Mouse (Mus musculus) cortical plate, adult 2 months (tissue): ENCODE measurements around the gene Vgf.

Experiments
- CTCF ChIP-seq: fragments of 200-500 bp; IDR thresholded peaks from 2 replicates; pipeline ENCODE4 v1.5.1; 2011; ENCODE audit warnings: mild to moderate bottlenecking, control low read depth, low read length; ENCODE audit not compliant: insufficient read depth; ENCODE audit errors: extremely low read depth
- POLR2A ChIP-seq: fragments of 200-500 bp; IDR thresholded peaks from 2 replicates; pipeline ENCODE4 v1.6.1; 2011; ENCODE audit warnings: mild to moderate bottlenecking, low read length, control low read depth; ENCODE audit not compliant: insufficient read depth; ENCODE audit errors: extremely low read depth

DNA sequence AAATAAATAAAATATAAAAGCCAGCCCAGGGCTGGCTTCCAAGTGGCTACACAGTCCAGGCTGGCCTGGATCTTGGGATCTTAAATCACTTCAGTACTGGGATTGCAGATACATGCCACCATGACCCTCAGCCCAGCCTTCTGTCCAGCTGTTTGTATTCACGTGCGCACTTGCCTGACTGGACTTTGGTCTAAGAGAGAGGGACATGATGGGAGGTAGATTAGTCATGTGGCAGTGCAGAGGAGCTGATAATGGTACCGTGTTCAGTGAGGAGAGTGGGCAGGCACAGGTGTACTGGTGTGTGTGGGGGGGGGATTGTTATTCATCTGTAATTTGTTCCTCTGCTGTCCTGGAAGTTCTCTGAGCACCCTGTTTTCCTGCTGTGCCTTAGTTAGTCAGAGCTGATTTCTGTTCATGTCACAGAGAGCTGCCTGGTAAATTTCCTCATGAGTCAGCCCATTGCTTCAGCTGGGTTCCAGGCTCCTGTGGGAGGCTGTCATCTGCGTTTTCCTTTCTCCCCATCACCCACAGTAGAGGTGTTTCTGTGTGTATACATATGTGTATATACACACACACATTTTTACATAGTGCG lies 25.8 kb downstream of the Vgf start:
- TF ChIP-seq CTCF (no peak), POLR2A (no peak)
